Mouse (Mus musculus): ENCODE results near the gene Cbr1.

The Cbr1 gene

DNA sequence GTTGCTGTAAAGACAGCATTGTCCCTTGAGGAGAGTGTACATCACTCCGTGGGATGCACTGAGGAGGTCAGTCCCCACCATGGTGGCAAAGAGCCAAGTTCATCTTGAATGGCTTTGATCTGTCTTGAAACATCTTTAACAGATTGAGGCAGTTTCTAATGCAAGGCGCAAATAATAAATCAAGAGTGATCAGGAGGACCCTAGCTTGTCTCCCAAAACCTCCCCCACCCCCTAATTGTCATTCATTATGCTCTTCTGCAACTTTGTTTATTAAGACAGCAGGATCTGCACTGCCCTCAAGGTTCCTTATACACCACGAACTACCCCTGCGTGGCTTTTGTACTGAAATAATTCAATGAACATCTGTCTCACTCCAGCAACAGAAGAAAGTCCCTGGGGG lies at the start of gene Cbr1:
Gene Cbr1 (plus strand): TSS at position 301 of the 400 bp plus-strand sequence.
- no peak for DNase-seq

DNA sequence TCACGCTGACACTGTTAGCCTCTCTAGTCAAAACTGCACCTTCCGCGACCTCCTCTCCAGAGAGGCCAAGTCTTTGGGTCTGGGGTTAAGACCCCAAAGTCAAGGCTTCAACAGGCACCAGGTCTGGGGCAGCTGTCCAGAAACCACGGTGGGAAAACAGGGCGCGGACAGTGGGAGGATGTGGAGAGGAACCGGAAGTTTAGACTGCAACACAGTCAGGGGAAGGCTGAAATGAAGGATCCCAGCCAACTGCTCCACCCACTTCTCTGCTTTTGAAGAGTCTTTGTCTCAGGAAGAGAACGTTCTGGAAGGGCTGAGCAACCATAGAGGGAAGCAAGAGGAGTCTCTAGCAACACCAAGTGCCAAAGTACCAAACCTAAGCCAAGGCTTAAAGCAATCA lies 48.0 kb upstream of the Cbr1 start:
- DNase-seq: no peak

DNA sequence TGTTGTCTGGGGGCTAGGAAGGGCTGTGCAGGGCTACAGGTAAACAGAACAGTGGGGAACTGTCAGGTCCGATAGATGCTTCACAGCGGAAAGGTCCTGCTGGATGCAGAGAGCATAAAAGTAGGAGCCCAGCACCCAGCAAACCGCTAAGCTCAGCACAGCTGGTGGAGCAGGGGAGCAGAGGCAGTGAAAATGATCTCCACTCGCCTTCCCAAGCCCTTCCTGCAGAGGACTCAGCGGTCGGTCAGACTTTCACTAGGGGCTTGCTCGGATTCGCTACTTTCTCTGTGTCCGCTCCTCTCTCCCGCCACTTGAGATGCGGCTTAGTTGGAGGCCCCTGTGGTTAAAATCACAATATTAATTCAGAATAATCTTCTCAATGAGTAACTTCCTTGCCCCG lies 47.2 kb upstream of the Cbr1 start:
- no peak for DNase-seq

DNA sequence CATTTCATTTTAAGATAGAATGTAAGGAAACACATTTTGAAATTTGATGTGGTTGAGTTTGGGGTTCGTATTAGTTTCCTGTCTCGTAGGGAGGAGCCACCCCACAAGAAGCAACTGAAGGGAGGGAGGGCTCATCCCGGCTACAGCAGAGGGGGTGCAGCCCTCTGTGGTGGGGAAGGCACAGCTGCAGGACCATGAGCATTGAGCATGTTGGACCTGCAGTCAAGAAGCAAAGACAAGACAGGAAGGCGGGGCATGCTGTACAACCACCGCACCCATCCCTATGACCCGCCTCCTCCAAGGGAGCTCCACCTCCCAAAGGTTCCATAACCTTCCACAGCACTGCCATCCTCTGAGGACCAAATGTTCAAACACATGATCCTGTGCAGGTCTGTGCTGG lies 33.3 kb upstream of the Cbr1 start:
- no peak for DNase-seq

DNA sequence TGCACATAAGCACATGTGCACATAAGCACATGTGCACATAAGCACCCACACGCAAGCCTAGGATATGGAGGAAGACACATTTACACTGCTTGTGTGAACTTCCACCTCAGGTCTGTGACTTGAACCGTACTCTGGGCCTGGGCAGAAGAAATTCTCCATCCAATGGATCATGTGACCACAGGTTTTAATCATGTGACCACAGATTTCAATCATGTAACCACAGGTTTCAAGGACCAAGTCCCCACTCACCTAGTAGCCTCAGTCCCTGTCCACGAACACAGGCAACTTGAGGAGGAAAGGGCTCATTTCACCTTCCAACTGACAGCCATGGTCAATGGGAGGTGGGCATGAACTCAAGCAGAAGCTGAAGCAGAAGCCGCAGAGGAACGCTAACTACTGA lies 32.2 kb upstream of the Cbr1 start:
- no peak for DNase-seq

DNA sequence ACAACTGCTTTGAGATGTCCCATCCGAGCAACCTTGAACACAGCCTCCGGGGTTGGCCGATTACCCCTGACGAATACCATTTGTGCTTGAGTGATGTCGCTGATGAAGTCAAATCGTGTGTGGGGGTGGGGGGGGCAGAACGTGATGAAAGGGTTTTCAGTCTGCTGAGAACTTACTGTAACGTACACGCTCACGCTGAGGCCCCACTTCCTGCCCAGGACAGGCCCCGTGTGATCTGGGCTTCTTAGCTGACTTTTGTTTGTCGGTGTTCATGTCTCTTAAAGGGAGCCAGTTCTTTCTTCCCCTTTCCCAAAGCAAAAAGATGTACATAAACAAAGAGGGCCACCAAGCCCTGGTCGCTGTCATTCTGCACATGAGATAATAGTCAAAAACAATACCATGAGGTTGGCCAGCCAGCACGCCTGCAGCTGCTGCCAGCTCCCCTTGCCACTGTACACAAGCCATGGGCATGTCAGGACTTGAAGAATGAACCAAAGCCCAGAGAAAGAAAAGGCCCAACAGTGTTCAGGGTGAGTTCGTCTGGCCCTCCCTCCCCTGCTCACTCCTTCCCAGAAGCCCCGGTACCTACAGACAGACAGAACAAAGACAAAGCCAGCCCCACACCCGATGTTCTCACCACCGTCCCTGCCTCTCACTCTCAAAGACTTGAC lies 31.0 kb upstream of the Cbr1 start:
- DNase-seq: no peak

DNA sequence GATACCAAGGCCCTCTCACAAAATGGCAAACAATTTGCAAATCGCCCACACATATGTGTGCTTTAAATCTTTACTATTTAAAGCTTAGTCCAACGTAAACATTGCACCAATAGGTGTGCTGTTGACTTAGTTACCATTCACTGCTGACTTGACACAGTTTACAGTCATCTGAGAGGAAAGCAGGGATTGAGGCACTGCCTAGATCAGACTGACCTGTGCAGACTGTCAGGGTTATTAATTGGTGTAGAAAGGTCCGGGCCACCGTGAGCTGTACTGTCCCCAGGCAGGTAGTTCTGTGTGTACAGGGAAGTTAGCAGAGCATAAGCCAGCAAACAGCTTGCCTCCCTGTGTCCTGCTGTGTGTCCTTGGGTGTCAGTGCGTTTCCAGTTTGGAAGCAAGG lies 30.1 kb upstream of the Cbr1 start:
- no peak for DNase-seq

DNA sequence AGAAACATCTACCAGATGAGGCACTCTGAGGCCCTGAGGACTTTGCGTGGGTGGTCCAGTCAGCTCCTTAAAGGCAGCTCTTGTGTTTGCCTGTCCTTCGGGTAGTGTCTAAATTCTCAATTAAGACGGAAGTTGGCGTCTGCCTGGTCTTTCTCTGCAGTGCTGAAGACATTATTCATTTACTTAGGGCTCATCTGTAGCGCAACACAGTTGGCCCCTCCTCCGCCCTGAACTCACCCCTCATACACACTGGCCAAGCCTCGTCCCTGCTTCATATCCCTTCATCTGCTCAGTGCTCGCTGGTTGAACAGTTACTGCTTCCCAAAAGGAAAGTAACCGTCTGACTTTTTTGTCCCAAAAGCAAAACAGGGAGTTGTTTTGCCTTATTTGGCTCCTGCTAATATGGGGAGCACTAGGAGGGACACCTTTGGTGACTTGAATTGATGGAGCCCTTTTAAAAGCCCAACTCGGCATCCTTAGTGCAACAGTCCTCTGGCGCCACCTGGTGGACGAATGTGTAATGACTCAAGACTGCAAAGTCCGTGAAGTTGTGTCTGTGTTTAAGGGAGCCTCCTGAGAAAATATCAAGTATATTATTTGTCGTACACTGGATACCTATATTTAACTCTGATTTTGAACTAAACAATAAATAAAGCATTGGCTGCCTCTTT lies 29.1 kb upstream of the Cbr1 start:
- peak; percentile 45 to 79 for DNase-seq

DNA sequence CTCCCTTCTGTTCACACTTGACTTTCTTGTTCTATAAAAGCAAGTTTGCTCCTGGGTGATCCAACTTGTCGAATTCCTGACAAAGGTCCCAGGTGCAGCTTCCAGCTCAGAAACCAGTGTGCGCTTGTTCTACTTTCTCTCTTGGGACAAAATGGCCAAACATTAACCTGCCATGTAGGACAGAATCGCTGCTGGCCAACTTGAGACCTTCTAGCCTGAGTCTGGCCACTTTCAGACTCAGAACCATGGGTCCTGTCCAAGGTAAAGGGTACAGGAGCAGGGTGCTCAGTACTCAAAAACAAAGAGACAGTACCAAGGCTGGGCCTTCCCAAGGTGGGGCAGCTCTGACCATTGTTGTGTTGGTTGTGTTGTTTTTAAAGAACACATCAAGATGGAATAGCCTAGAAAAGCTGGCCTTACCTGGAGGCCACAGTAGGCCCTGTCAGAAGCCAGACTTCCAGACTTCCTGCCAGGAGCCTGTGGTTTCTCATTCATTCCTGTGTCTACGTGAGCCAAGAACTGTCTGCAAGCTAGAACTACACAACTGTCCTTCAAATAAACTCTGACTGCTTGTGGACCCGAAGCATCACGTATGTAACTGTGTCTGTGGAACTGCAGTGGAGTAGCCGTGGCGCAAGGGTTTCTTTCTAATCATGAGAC lies 27.2 kb upstream of the Cbr1 start:
- DNase-seq: no peak

DNA sequence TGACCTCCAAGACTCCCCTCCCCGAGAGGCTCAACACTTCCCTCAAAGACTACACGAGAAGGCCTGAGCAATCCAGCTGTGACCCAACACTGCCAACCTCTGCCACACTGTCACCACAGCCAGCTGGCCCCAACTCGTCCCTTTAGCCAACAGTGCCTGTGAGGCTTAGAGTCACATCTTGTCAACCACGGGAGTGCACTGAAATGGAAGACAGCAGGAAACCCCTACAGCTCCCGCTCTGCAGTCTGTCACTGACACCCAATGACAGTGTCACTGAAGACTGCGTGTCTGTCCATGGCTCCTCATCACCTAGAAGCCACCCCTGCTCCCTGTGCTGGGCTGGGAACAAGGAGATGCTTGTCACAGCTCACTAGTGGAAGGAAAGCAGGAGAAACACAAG lies 24.5 kb upstream of the Cbr1 start:
- no peak for DNase-seq

DNA sequence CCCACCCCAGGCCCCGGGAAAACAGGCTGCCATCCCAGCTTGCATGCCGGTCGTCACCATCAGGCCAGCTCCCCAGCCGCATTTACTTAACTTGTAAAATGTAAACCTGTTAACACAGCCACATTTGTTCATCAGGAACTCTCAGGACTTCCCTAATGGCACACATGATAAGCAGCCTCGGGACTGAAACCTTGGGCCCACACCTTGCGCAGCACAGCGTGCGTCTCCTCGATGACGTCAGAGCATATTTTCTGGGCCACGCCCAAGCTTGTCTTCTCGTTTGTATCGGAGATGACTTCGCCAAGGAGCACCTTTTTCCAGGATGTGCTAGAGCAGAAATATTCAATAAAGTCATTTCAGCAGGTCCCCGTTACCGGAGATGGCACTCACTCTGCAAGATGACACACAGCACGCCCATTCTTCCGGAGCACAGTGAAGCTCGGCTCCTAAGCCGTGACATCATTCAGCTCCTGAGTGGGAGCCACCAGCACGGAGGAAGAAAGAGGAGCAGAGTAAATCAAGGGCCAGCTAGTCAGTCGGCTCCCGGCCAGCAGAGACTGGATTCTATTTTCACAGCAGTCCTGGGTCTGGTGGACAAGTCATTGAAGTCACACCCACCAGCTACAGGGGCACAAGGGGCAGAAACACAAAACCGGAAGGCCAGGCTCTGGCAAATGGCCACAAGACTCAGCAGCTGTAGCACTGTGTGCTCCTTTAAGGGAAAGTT lies 20.5 kb upstream of the Cbr1 start:
- no peak for DNase-seq

DNA sequence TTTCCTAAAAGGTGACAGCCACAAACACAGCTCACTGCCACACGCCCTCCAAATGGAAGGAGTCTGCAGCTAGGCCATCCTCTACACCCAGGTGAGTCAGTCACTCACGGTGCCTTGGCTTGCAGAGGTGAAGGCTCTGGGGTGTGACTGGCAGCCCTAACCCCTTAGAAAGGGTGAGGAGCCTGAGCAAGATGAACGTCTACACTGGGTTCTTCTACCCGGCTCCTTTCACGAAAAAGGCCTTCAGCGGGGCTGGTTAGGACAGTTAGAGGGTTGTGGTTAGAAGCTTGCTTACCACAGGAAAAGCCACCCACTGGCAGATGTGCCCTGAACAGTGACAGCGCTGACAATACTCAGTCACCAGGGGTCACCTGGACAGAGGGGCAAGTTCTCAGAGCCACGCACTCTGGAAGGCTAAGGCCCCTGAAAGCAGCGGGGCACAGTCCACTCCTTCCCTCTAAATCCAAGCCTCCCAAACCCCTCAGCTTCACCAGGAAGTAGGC lies 19.9 kb upstream of the Cbr1 start:
- no peak for DNase-seq

DNA sequence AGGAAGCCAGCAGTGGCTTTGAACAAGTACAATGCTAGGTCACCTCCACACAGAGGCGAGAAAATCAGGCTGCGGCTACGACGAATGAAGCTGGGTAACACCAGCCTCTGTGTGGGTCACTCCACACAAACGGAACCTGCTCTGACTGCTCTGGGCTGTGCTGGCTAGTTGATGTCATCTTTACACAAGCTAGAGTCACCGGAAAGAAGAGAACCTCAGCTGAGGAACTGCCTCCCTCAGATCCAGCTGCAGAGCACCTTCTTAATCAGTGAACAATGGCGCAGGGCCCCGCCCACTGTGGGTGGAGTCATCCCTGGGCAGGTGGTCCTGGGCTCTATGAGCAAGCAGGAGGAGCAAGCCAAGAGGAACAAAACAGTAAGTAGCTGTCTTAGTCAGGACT lies 19.3 kb upstream of the Cbr1 start:
- no peak for DNase-seq

DNA sequence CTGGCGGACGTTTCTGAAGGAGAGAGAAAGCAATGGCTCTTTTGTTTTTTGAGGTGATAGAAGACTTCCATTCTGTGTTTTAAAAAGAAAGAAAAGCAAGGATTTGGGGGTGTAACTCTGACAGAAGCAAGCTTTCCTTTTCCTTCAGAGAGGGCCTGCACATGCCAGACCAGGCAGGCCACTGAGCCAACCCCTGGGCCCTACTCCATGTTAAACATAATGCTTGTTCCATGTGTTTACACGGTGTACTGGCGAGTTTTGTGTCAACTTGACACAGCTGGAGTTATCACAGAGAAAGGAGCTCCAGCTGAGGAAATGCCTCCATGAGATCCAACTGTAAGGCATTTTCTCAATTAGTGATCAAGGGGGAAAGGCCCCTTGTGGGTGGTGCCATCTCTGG lies 17.4 kb upstream of the Cbr1 start:
- no peak for DNase-seq

DNA sequence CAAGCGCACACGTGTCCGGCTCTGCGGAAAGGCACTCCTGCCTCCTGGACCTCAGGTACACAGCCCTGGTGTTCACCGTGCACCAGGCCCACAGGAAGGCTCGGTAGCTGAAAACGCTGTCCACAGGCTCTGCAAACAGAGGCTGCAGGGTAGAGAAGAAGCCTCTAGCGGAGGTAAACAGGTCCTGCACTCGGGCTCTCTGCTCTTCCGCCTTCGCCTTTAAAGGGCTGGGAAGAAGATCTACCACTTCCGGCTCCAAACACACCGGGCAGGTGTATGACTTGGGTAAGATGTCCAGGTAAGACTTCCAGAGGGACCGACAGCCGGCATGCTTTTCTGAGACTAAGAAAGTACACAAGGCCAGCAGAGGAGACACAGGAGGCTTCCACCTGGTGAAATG lies 14.7 kb upstream of the Cbr1 start:
- no peak for DNase-seq

DNA sequence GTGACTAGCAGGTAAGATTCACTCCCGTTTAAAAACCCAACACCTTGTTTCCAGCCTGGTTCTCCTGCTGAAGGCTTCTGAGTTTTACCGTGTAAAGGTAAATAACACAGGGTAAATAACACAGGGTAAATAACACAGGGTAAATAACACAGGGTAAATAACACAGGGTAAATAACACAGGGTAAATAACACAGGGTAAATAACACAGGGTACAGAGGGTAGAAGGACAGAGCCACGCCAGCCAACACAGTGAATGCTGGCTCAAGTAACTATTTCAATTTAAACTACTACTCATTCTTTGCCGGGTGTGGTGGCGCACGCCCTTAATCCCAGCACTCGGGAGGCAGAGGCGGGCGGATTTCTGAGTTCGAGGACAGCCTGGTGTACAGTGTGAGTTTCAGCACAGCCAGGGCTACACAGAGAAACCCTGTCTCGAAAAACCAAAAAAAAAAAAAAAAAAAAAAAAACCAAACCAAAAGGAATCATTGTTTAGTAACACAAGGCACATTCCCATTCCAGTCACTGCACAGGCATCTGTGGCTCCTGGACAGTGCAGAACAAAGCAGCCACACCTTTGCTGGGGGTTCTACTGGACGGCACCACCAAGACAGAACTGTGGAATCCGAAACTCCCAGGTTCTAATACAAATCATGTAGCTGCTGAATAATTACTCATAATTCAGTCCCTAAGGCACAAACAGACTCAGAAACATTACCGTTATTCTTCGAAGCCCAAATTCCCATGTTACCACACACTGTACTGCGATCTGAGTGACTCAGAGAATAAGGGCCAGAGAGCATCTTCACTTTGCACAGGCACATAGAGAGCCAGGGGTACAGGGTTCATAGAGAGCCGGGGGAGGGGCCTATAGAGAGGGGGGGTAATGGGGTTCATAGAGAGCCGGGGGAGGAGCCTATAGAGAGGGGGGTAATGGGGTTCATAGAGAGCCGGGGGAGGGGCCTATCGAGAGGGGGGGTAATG lies 13.9 kb upstream of the Cbr1 start:
- no peak for DNase-seq

DNA sequence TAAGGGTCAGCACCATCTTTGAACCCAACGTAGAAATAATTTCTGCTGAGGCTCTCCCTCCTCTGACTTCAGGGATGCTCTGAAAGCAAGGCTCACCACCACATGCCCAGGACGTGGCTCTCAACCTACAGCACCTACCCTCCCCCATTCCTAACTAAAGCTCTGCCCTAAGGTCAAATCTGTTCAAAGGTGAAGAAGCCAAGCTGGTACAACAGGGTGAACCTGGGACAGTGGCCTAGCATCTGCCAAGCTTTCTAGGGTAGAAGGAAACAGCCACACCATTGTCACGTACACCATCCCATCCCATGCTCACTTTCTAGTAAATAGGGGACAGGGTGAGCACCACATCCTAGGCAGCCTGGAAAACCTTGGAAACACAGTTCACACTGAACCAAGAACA lies 12.9 kb upstream of the Cbr1 start:
- DNase-seq: no peak

DNA sequence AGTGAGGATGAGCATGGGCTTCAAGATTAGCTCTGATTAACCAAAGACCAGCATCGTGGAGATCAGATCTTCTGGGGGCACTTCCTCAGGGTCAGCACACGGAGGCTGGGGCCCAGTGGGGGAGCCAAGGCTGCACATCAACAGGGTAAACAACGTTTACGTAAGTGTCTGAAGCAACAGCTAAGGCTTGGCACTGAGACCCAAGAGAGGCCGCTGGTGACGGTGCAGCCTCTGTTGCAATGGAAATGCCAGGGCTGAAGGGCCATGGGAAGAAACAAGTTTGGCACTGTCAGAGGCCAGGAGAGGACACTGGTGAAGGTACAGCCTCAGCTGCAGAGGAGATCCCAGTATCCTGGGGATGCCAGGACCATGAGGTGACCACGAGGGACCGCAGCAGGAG lies 12.2 kb upstream of the Cbr1 start:
- DNase-seq: no peak

DNA sequence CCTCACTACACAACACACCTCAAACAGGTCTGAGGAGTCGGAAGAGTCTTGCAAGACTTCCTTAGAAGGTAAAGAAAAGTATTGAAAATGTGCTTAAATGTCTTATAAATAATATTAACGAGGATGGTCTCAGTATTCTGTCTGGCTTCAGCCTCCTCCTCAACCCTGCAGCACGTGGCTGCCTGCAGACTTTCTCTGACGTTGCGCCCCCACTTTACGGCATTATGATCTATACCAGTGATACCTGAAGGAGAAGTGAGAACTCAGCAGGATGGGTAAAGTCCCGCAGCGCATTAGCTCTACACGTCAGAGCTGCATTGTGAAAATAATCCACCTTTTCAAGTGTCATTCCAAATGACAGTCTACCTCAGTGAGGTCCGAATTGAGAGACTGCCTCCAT lies 11.2 kb upstream of the Cbr1 start:
- DNase-seq: no peak

DNA sequence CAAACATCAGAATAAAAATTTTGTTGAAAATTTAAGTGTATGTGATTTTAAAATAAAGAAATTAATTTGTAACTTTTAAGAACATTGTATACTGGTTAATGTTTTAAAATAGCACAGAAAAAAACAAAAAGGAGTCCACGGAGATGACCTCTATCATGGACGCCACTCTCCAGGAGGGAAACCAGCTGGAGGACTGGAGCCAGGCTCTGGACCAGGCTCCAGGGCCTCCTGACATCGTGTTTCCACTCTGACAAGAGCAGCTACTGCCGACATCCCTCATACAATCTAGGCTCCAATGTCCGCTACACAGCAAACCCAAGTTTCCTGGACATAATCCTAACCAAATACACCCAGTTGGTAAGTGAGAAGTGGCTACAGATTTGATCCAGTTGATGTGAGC lies 9.9 kb upstream of the Cbr1 start:
- DNase-seq: no peak

DNA sequence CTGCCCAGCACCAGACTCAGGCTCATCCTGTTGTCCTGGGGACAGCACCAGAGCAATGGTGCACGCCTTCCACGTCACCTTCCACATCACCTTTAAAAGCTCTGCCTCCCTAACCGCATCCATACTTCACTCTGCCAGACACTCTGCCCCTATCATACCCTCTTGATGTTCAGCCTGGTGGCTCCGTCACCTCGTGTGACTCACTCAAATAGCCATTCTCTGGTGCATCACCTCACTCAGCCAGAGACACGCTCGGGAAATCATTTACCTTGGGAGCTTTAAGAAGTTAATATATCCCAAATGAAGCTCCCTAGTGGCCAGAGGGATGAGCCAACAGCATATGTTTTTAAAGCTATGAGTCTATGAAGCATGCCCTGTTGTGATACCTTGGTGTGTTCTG lies 8.8 kb upstream of the Cbr1 start:
- DNase-seq: no peak

DNA sequence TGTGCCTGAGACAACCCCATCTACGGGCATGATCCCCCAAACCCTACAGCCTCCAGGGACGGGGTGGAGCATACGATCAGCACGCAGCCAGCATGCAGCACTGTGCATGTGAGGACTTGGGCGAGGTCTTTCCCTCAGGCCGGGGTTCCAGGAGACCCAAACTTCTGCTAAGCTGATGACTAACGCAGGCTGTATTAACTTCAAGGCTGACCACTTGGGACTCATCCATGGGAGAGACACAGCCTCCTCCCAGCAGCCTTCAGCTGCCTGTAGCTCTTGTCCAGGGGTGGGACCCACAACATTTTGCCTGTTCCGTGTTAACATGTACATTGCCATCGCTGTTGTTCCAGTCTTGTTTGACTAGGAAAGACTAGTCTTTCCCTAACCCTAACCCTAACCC lies 8.1 kb upstream of the Cbr1 start:
- no peak for DNase-seq
